Mouse (Mus musculus): Measurements from ENCODE around the gene Bpifa6. TPM values are rescaled to one million over a fixed set of nuclear protein-coding genes. Genes with fewer than 3 reads are reported as not detected.

The Bpifa6 gene
- polyA plus RNA-seq, 1 experiment from 2014 or later, result not detected

Other genes with a start within 250 kb of the Bpifa6 start
- gene Mapre1, start 233.7 kb upstream of the Bpifa6 start, polyA plus RNA-seq (2016; fragmentation: Nextera tagmentation; extraction: Ambion mirVana), result 399 and 422 TPM in 2 replicates
- not detected in 2 replicates for gene Efcab8, start 195.0 kb upstream of the Bpifa6 start, polyA plus RNA-seq (2016; fragmentation: Nextera tagmentation; extraction: Ambion mirVana)
- gene Sun5, start 103.9 kb upstream of the Bpifa6 start, polyA plus RNA-seq (2016; fragmentation: Nextera tagmentation; extraction: Ambion mirVana), result not detected in 2 replicates
- not detected in 2 replicates for gene Bpifb2, start 99.9 kb upstream of the Bpifa6 start, polyA plus RNA-seq (2016; fragmentation: Nextera tagmentation; extraction: Ambion mirVana)
- gene Bpifb6, start 74.6 kb upstream of the Bpifa6 start, polyA plus RNA-seq (2016; fragmentation: Nextera tagmentation; extraction: Ambion mirVana), result not detected in 2 replicates
- not detected in 2 replicates for gene Bpifb3, start 56.7 kb upstream of the Bpifa6 start, polyA plus RNA-seq (2016; fragmentation: Nextera tagmentation; extraction: Ambion mirVana)
- not detected in 2 replicates for gene Bpifb4, start 36.7 kb upstream of the Bpifa6 start, polyA plus RNA-seq (2016; fragmentation: Nextera tagmentation; extraction: Ambion mirVana)
- not detected in 2 replicates for gene Bpifa2, start 33.3 kb downstream of the Bpifa6 start, polyA plus RNA-seq (2016; fragmentation: Nextera tagmentation; extraction: Ambion mirVana)
- gene Bpifa3, start 155.4 kb downstream of the Bpifa6 start, polyA plus RNA-seq (2016; fragmentation: Nextera tagmentation; extraction: Ambion mirVana), result not detected in 2 replicates
- not detected in 2 replicates for gene Bpifa1, start 167.9 kb downstream of the Bpifa6 start, polyA plus RNA-seq (2016; fragmentation: Nextera tagmentation; extraction: Ambion mirVana)
- not detected in 2 replicates for gene Bpifa5, start 187.7 kb downstream of the Bpifa6 start, polyA plus RNA-seq (2016; fragmentation: Nextera tagmentation; extraction: Ambion mirVana)
- gene Bpifb1, start 215.9 kb downstream of the Bpifa6 start, polyA plus RNA-seq (2016; fragmentation: Nextera tagmentation; extraction: Ambion mirVana), result not detected in 2 replicates
- gene Bpifb5, start 248.8 kb downstream of the Bpifa6 start, polyA plus RNA-seq (2016; fragmentation: Nextera tagmentation; extraction: Ambion mirVana), result not detected in 2 replicates